Mouse (Mus musculus) kidney, adult 2 months (tissue): Measurements from ENCODE around the gene Syne2. TPM values are rescaled to one million over a fixed set of nuclear protein-coding genes. Genes with fewer than 3 reads are reported as not detected.

Source experiments
- DNase-seq: peaks from one replicate; pipeline ENCODE4 v3.0.0; 2021
- H3K27ac ChIP-seq: fragments of 200-500 bp; 2 replicates; pipeline ENCODE4 v1.5.1; 2012; ENCODE audit warnings: low read depth, low read length, control low read depth, inconsistent platforms; ENCODE audit not compliant: insufficient read depth
- H3K27me3 ChIP-seq: fragments of 200-500 bp; replicated peaks from 2 replicates; pipeline ENCODE4 v1.6.1; 2012; ENCODE audit warnings: mild to moderate bottlenecking, moderate library complexity, low read length, inconsistent platforms; ENCODE audit not compliant: control insufficient read depth, insufficient read depth
- H3K36me3 ChIP-seq: fragments of 200-500 bp; 2 replicates; pipeline ENCODE4 v1.6.1; 2012; ENCODE audit warnings: mild to moderate bottlenecking, moderate library complexity, low read length, inconsistent platforms; ENCODE audit not compliant: control insufficient read depth, insufficient read depth
- H3K4me1 ChIP-seq: fragments of 200-500 bp; 2 replicates; pipeline ENCODE4 v1.6.1; 2011; ENCODE audit warnings: low read length; ENCODE audit not compliant: control insufficient read depth, insufficient read depth
- H3K4me3 ChIP-seq: fragments of 200-500 bp; 2 replicates; pipeline ENCODE4 v1.5.1; 2011; ENCODE audit warnings: mild to moderate bottlenecking, low read depth, low read length, control low read depth; ENCODE audit not compliant: insufficient read depth
- CTCF ChIP-seq: fragments of 200-500 bp; conservative IDR thresholded peaks from 2 replicates; pipeline ENCODE4 v1.5.1; 2011; ENCODE audit warnings: low read depth, mild to moderate bottlenecking, control low read depth, low read length, moderate library complexity, mixed read lengths; ENCODE audit not compliant: insufficient read depth, insufficient read length
- POLR2A ChIP-seq: fragments of 200-500 bp; IDR thresholded peaks from one replicate; pipeline ENCODE4 v1.6.1; 2011; ENCODE audit warnings: low read depth, low read length, control low read depth
- WGBS: fragments of 180-500 bp; shearing (Covaris S2); methylation state at CpG from one replicate; pipeline ENCODE4 v1.1.7; 2018; 5-methylcytosine and 5-hydroxymethylcytosine counted together
- polyA plus RNA-seq: library from polyadenylated mRNA; depleted of rRNA; stranded (reverse); fragments of >200 nt; gene quantifications from 2 replicates; pipeline ENCODE4 v1.2.3, GENCODE M21; 2012

The Syne2 gene
- polyA plus RNA-seq, 1 experiment: 54.5 TPM

DNA sequence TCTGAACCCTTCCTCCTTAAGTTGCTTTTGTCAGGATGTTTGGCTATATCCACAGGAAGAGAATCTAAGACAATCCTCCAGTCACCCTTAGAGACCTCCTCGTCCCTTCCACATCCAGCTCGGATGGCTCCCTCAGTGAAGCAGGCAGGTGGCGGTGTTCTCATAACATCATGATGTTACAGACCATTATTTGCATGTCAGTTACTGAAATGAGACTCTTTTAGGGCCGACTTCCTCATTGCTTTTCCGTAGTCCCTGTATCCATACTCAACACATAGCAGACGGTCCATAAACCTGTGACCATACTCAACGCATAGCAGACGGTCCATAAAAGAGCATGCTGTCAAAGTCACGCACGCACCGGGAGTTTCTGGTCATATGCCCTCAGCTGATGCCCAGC, 106.9 kb downstream of the Syne2 start:
- peaks cover 12% of the 10 kb centered on the region for H3K36me3 ChIP-seq
- 85% methylated on average over 11 of the region's 11 CpGs for WGBS

DNA sequence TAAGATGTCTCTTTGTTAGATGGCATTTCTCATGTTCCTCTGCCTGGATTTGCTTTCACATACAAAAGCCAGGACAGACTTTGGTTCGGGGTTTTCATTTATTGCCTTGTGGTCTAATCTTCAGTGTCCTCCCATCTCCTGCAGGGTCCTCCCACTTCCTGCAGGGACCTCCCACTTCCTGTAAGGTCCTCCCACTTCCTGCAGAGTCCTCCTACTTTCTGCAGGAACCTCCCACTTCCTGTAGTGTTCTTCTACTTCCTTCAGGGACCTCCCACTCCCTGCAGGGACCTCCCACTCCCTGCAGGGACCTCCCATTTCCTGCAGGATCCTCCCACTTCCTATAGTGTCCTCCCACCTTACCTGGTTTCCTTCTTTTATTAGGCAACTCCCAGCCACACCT, 109.7 kb downstream of the Syne2 start:
- no peaks in the 10 kb centered on the region for H3K4me1 ChIP-seq
- 60% methylated on average over 1 of the region's 1 CpGs for WGBS

More for the DNA sequence above, 106.9 kb downstream of the Syne2 start:
- H3K4me3 ChIP-seq: no peak overlapping the region
- DNase-seq: no peak
- no peaks in the 10 kb centered on the region for H3K4me1 ChIP-seq
- H3K27me3 ChIP-seq: no peaks in the 10 kb centered on the region
- no peak overlapping the region for H3K27ac ChIP-seq
- TF ChIP-seq POLR2A (no peak), CTCF (no peak)

DNA sequence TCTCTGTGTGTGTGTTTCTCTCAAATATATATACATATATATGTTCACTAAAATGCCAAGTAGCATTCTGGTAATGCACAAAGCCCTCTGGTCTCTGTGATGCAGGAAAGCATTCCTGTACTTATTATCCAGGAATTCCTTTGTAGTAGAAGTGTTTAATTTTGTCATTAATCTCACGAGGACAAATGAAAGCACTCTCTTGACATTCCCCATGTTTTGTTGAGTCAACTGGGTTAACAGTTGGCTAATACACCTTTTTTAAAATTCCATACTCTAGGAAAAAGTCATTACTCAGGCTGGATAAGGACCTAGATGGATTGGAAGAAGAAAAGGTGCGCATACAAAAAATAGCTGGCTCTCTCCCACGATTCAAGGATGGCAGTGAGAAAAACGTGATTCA, 115.6 kb downstream of the Syne2 start:
- Histone ChIP-seq H3K36me3 (peaks cover 14% of the 10 kb centered on the region), H3K4me1 (no peaks in the 10 kb centered on the region), H3K4me3 (no peak overlapping the region), H3K27ac (no peak overlapping the region), H3K27me3 (no peaks in the 10 kb centered on the region)
- 81% methylated on average over 4 of the region's 4 CpGs for WGBS
- DNase-seq: no peak
- TF ChIP-seq POLR2A (no peak), CTCF (no peak)

More for the DNA sequence above, 109.7 kb downstream of the Syne2 start:
- Histone ChIP-seq H3K27ac (no peak overlapping the region), H3K27me3 (no peaks in the 10 kb centered on the region), H3K36me3 (peaks cover 11% of the 10 kb centered on the region), H3K4me3 (no peak overlapping the region)
- no peak for TF ChIP-seq POLR2A
- no peak for TF ChIP-seq CTCF
- DNase-seq: peak; percentile 10

DNA sequence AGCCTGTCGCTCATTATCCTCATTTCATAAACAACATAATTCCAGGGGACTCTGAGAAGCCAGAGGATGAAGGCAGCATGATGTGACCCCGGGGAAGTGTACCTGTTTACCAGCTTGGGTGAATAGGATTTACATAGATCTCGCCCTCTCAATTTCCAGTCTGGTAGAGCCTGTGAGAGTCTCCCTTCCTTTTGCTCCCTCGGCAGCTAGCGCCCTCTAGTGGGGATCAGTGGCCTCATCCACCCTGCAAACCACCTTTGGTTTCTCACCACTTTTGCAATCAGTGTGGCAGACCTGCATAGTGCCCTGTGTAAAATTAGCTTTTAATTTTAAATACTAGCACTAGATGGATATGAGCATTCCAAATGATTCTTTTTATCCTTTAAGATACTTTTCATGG, 133.4 kb downstream of the Syne2 start:
- TF ChIP-seq POLR2A: no peak
- TF ChIP-seq CTCF: peak; percentile 73
- 60% methylated on average over 5 of the region's 5 CpGs for WGBS
- Histone ChIP-seq H3K36me3 (peaks cover 15% of the 10 kb centered on the region), H3K27ac (no peak overlapping the region), H3K27me3 (no peaks in the 10 kb centered on the region), H3K4me1 (no peaks in the 10 kb centered on the region), H3K4me3 (no peak overlapping the region)
- peak; percentile 26 for DNase-seq

DNA sequence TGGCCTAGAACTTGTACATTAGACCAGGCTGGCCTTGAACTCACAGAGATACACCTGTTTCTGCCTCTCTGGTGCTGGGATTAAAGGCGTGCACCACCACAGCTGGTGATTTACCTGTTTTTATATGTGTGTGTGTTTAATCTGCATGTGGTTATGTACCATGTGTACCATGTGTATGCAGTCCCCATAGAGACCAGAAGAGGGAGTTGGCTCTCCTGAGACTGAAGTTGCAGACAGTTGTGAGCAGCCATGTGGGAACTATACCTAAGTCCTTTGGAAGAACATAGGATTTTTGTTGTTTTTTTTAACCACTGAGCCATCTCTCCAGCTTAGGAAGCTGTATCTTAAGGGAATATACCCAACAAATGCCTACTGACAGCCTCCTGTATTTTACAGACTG, 134.1 kb downstream of the Syne2 start:
- WGBS: 100% methylated on average over 1 of the region's 1 CpGs
- TF ChIP-seq POLR2A: no peak
- no peak for TF ChIP-seq CTCF
- H3K36me3 ChIP-seq: peaks cover 11% of the 10 kb centered on the region

DNA sequence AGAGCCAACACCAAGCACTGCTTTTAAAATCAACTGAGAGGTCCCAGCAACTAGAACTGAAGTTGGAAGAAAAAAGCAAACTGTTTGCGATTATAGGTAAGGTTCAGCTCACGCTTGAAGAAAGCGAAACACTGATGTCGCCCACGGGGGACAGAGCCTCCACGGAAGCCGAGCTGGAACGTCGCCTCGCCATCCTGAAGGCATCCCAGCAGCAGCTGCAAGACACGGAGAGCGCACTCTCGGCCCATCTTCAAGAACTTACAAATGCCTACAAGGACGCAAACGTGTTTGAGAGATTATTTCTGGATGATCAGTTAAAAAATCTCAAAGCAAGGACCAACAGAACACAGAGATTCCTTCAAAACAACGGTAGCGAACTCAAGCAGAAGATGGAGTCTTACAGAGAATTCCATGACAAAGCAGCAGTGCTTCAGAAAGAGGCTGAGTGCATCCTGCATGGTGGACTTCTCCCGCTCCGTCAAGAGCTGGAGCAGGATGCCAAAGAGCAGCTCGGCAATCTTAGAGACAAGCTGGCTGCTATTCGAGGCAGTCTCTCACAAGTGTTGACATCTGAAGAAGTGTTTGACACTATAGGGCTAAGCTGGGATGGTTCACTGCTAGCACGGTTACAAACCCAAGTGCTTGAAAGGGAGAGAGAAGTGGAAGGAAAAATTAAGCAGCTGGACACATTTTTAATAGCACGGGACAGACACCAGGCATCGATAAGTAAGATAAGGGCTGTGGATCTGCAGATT, 148.7 kb downstream of the Syne2 start:
- Histone ChIP-seq H3K36me3 (peaks cover 18% of the 10 kb centered on the region), H3K4me3 (no peak overlapping the region), H3K27me3 (no peaks in the 10 kb centered on the region), H3K4me1 (no peaks in the 10 kb centered on the region), H3K27ac (no peak overlapping the region)
- DNase-seq: no peak
- WGBS: 93% methylated on average over 24 of the region's 24 CpGs
- no peak for TF ChIP-seq CTCF
- TF ChIP-seq POLR2A: no peak

More for the DNA sequence above, 134.1 kb downstream of the Syne2 start:
- DNase-seq: peak; percentile 8
- Histone ChIP-seq H3K27ac (no peak overlapping the region), H3K27me3 (no peaks in the 10 kb centered on the region), H3K4me3 (no peak overlapping the region), H3K4me1 (no peaks in the 10 kb centered on the region)

DNA sequence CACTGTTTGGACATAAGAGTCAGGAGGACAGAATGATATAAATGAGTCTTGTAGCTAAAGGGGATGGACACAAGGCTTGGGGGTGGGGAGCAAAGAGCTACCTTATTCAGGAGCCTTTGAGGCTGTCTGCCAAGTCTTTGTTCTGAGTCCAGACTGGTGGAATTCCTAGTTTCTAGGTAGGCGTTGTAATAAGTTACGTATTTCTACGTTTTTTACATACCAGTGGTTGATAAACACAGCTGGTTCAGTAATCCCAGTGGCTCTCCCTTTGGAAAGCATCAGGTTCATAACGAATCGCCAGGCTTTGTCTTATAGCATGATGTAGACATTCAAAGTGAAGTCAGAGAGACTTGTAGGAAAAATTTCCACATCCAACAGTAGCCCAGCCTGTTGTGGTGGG, 161.1 kb downstream of the Syne2 start:
- DNase-seq: peak; percentile 89
- no peaks in the 10 kb centered on the region for H3K27me3 ChIP-seq
- TF ChIP-seq POLR2A (no peak), CTCF (no peak)
- H3K4me1 ChIP-seq: peaks cover 10% of the 10 kb centered on the region; the same call in 1 of the 2 replicates
- peak overlapping the region; percentile 85 for H3K27ac ChIP-seq
- no peak overlapping the region for H3K4me3 ChIP-seq
- 31% methylated on average over 5 of the region's 5 CpGs for WGBS
- peaks cover 4% of the 10 kb centered on the region; the same call in 1 of the 2 replicates for H3K36me3 ChIP-seq
